Mouse (Mus musculus): ENCODE measurements around the gene Ano5. TPM values are rescaled to one million over a fixed set of nuclear protein-coding genes. Genes with fewer than 3 reads are reported as not detected.

Ano5 gene
- total RNA-seq, 4 experiments from 2014 or later: 3.9 to 6.0 (median 4.9) TPM

DNA sequence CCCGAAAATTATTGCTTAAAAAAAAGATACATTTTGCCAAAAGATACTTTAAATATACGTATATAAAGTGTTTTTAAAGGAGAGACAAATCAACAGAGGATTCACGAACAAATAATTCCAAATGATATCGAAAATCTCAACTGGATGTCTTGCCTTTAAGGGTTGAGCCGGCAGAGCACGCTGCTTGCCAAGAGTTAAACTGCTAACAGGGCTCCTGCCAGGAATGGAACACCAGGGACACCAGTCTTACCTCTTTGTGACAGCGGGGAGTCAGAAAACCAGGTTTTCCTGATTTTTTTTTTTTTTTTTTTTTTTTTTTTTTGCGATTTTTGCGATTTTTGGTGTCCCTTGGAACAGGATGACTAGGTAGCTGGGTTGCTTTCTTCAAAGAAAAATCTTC lies 117.5 kb downstream of the Ano5 start:
- DNase-seq (ENCODE audit: low spot score): no peak

GRCm38 (mm10) chr7:51629206-51629605 lies 118.4 kb downstream of the Ano5 start:
- DNase-seq (ENCODE audit: low spot score): no peak

- no peak for DNase-seq (ENCODE audit: low spot score)
These were observed 120.3 kb downstream of the Ano5 start for GRCm38 (mm10) chr7:51631171-51631570.

DNA sequence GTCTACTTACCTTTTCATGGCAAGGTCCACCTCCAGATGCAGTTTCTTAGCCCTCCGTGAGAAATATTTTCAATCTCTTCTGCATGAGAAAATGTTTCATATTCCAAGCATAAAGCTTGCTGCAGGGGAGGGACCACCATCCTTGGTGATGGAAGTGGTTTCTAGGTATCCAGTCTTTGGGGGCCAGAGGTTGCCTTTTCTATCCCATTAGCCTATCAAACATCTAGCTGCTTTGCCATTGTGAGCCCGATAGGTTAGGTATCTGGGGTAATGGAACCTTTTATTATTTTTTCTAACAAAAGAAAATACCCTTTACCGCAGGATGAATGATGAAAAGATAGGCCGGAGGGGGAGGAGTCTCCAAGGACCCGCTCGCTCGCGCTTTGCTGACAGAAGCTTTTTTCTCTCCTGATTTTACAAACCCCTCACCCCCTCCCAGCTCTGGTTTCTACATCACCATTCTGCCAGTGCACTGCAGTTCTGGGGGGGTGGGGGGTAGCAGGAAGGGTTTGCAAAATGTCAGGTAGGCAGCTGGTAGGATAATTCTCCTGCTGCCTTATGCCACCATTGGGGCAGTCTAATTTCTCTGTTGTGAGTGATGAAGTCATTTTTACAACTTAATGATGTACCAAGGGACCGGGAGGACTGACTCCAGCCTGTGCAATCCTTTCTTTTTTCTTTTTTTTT lies 121.9 kb downstream of the Ano5 start:
- no peak for DNase-seq (ENCODE audit: low spot score)

- no peak for DNase-seq (ENCODE audit: low spot score)
These were observed 122.5 kb downstream of the Ano5 start for GRCm38 (mm10) chr7:51633230-51633844.

Other genes with a start within 250 kb of the Ano5 start
- not detected for gene Slc17a6, start 111.0 kb downstream of the Ano5 start, total RNA-seq (2022)